Mouse (Mus musculus): Measurements from ENCODE around the gene Mapk1ip1. TPM values are rescaled to one million over a fixed set of nuclear protein-coding genes. Genes with fewer than 3 reads are reported as not detected.

Gene Mapk1ip1
- total and polyA plus RNA-seq, 3 experiments: 6.3 to 28.1 (median 6.5) TPM

DNA sequence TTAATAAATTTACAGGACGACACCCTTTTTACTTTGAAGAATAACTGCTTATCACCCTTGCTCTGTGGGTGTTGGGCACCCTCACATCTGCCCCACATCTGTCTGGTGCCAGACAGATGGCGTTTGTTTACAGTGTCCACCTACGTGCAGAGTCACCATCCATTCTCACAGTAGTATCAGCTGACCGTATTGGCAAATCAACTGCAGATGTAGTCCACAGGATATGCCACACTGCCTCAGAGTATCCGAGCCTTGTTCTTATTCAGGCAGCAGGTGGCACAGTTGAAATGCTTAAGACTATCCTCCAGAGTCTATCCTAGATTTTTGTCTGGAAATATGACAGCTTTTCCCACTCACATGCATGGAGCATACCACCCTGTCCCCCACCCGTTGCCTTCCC is 21.2 kb upstream of the Mapk1ip1 start:
- H3K4me1 ChIP-seq (ENCODE audit: insufficient read depth, low read depth, low read length): peaks cover 12% of the 10 kb centered on the region
- no peak for TF ChIP-seq CTCF (IDR thresholded peaks at IDR 0.05; ENCODE audit: low read depth, low read length)
- TF ChIP-seq POLR2AphosphoS5 (IDR thresholded peaks at IDR 0.05; ENCODE audit: insufficient replicate concordance, low read depth, low read length): no peak
- no peak for TF ChIP-seq TAL1 (conservative IDR thresholded peaks at IDR 0.05; ENCODE audit: low read depth, low read length)
- no peak for TF ChIP-seq GATA1 (IDR thresholded peaks at IDR 0.05; ENCODE audit: borderline replicate concordance, low read length)
- no peak for TF ChIP-seq GATA2 (IDR thresholded peaks at IDR 0.05; ENCODE audit: borderline replicate concordance, low read depth, low read length)
- peak; percentile 22; the same call in 1 of the 2 replicates for ATAC-seq (ENCODE audit: extremely low read depth, insufficient number of reproducible peaks, low FRiP score, poor library complexity, severe bottlenecking)
- H3K36me3 ChIP-seq (replicated peaks): peaks cover 81% of the 10 kb centered on the region
- no peak for DNase-seq (ENCODE audit: low spot score)
- H3K4me3 ChIP-seq (ENCODE audit: low read depth, low read length): no peak overlapping the region
- H3K9me3 ChIP-seq (replicated peaks): no peaks in the 10 kb centered on the region
- no peaks in the 10 kb centered on the region for H3K27me3 ChIP-seq (ENCODE audit: insufficient read depth, low read length)

DNA sequence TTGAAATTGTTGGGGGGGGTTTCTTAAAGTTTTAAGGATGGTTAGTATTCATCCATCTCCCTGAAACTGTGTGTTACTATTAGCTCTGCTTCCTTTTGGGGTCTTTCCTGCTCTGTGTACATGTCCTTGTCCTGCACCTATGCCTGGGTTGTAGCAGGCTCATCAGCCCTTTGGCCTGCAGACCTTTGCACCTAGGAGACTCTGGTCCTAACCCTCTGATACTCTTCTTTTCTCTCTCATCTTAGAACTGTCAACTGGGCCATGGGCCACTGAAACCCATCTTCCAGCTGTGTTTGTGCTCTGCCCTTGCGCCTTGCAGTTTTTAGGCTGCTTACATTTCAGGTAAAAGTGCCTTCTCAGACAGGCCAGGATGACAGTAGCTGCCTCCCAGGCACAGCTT is 18.7 kb upstream of the Mapk1ip1 start:
- peaks cover 12% of the 10 kb centered on the region for H3K4me1 ChIP-seq (ENCODE audit: insufficient read depth, low read depth, low read length)
- no peak overlapping the region for H3K4me3 ChIP-seq (ENCODE audit: low read depth, low read length)
- TF ChIP-seq TAL1 (conservative IDR thresholded peaks at IDR 0.05; ENCODE audit: low read depth, low read length) (no peak), POLR2AphosphoS5 (IDR thresholded peaks at IDR 0.05; ENCODE audit: insufficient replicate concordance, low read depth, low read length) (no peak), GATA1 (IDR thresholded peaks at IDR 0.05; ENCODE audit: borderline replicate concordance, low read length) (no peak), GATA2 (IDR thresholded peaks at IDR 0.05; ENCODE audit: borderline replicate concordance, low read depth, low read length) (no peak), CTCF (IDR thresholded peaks at IDR 0.05; ENCODE audit: low read depth, low read length) (no peak)
- DNase-seq (ENCODE audit: low spot score) (no peak), ATAC-seq (ENCODE audit: extremely low read depth, insufficient number of reproducible peaks, low FRiP score, poor library complexity, severe bottlenecking) (no peak)
- H3K27me3 ChIP-seq (ENCODE audit: insufficient read depth, low read length): no peaks in the 10 kb centered on the region
- peaks cover 74% of the 10 kb centered on the region for H3K36me3 ChIP-seq (replicated peaks)
- H3K9me3 ChIP-seq (replicated peaks): no peaks in the 10 kb centered on the region

DNA sequence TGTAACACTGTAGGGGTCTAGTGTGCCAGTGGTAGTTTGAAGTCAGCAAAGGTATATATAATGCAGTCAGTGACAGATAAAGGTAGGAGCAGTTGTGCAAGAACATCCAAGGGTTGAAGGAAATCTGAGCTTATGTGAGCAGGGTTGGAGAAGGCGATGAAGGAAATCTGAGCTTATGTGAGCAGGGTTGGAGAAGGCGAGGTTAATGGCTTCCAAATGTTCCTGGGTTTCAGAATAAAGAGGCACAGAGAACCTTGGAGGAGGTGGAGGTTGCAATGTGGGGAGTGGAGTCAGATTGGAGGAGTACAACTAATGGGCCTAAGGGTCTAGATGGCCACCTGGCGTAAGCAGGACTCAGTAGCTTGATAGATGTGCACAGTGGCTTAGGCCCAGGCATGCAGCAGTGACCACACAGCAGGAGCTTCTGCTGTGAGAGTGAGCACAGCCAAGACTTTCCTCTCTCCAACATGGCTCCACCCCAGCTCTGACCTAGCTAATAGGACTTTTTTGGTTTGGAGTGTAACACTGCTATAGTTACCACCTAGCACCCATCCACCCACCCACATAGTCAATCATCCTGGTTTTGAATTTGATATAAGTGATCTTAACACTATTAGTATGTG is 18.0 kb upstream of the Mapk1ip1 start:
- Histone ChIP-seq H3K4me3 (ENCODE audit: low read depth, low read length) (no peak overlapping the region), H3K9me3 (replicated peaks) (no peaks in the 10 kb centered on the region), H3K27me3 (ENCODE audit: insufficient read depth, low read length) (no peaks in the 10 kb centered on the region), H3K4me1 (ENCODE audit: insufficient read depth, low read depth, low read length) (peaks cover 12% of the 10 kb centered on the region), H3K36me3 (replicated peaks) (peaks cover 73% of the 10 kb centered on the region)
- DNase-seq (ENCODE audit: low spot score) (no peak), ATAC-seq (ENCODE audit: extremely low read depth, insufficient number of reproducible peaks, low FRiP score, poor library complexity, severe bottlenecking) (no peak)
- TF ChIP-seq POLR2AphosphoS5 (IDR thresholded peaks at IDR 0.05; ENCODE audit: insufficient replicate concordance, low read depth, low read length): no peak
- TF ChIP-seq GATA2 (IDR thresholded peaks at IDR 0.05; ENCODE audit: borderline replicate concordance, low read depth, low read length): no peak
- no peak for TF ChIP-seq CTCF (IDR thresholded peaks at IDR 0.05; ENCODE audit: low read depth, low read length)
- TF ChIP-seq GATA1 (IDR thresholded peaks at IDR 0.05; ENCODE audit: borderline replicate concordance, low read length): no peak

DNA sequence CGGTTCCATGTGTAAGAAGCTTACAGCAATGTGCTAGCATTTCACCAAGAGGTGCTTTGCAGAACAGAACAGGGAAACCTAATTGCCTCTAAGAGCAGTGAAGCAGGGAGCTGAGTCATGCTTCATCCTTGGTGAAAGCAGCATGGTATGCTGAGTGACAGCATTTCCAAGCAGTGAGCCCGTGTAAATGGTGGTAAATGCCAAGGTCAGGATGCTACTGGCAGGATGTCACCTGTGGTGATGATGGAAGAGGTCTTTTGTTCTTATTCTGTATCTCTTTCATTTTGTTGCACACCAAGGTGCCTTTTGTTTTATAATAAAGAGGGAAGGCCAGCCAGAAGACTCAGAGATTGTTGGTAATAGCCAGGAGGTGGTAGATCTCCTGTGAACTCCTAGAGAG is 10.6 kb upstream of the Mapk1ip1 start:
- Histone ChIP-seq H3K4me1 (ENCODE audit: insufficient read depth, low read depth, low read length) (peaks cover 18% of the 10 kb centered on the region), H3K4me3 (ENCODE audit: low read depth, low read length) (no peak overlapping the region), H3K36me3 (replicated peaks) (peaks cover 78% of the 10 kb centered on the region), H3K9me3 (replicated peaks) (no peaks in the 10 kb centered on the region), H3K27me3 (ENCODE audit: insufficient read depth, low read length) (no peaks in the 10 kb centered on the region)
- ATAC-seq (ENCODE audit: extremely low read depth, insufficient number of reproducible peaks, low FRiP score, poor library complexity, severe bottlenecking): no peak
- TF ChIP-seq CTCF (IDR thresholded peaks at IDR 0.05; ENCODE audit: low read depth, low read length) (no peak), POLR2AphosphoS5 (IDR thresholded peaks at IDR 0.05; ENCODE audit: insufficient replicate concordance, low read depth, low read length) (no peak), TAL1 (conservative IDR thresholded peaks at IDR 0.05; ENCODE audit: low read depth, low read length) (no peak), GATA2 (IDR thresholded peaks at IDR 0.05; ENCODE audit: borderline replicate concordance, low read depth, low read length) (no peak), GATA1 (IDR thresholded peaks at IDR 0.05; ENCODE audit: borderline replicate concordance, low read length) (no peak)
- no peak for DNase-seq (ENCODE audit: low spot score)

DNA sequence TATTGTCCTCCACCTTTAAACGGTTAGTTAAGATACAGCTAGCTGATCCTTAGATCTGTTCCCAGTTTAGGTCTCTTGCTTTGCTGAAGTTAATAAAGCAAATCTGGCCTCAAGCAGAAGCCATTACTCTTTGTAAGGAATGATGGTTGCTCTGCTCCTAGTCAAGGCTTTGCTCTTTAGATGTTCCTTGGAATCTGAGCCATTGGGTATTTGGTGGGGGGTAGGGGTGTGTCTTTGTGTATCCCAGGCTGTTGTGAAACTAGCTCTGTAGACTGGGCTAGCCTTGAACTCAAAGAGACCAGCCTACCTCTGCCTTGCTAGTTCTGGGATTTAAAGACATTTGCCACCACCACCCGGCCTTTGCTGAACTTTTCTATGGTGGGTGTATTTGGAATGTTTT is 8.1 kb upstream of the Mapk1ip1 start:
- Histone ChIP-seq H3K36me3 (replicated peaks) (peaks cover 78% of the 10 kb centered on the region), H3K4me3 (ENCODE audit: low read depth, low read length) (no peak overlapping the region), H3K9me3 (replicated peaks) (no peaks in the 10 kb centered on the region), H3K4me1 (ENCODE audit: insufficient read depth, low read depth, low read length) (peaks cover 31% of the 10 kb centered on the region), H3K27me3 (ENCODE audit: insufficient read depth, low read length) (no peaks in the 10 kb centered on the region)
- TF ChIP-seq POLR2AphosphoS5 (IDR thresholded peaks at IDR 0.05; ENCODE audit: insufficient replicate concordance, low read depth, low read length): no peak
- TF ChIP-seq GATA1 (IDR thresholded peaks at IDR 0.05; ENCODE audit: borderline replicate concordance, low read length): no peak
- TF ChIP-seq GATA2 (IDR thresholded peaks at IDR 0.05; ENCODE audit: borderline replicate concordance, low read depth, low read length): no peak
- no peak for TF ChIP-seq TAL1 (conservative IDR thresholded peaks at IDR 0.05; ENCODE audit: low read depth, low read length)
- TF ChIP-seq CTCF (IDR thresholded peaks at IDR 0.05; ENCODE audit: low read depth, low read length): no peak
- DNase-seq (ENCODE audit: low spot score): no peak
- ATAC-seq (ENCODE audit: extremely low read depth, insufficient number of reproducible peaks, low FRiP score, poor library complexity, severe bottlenecking): no peak

DNA sequence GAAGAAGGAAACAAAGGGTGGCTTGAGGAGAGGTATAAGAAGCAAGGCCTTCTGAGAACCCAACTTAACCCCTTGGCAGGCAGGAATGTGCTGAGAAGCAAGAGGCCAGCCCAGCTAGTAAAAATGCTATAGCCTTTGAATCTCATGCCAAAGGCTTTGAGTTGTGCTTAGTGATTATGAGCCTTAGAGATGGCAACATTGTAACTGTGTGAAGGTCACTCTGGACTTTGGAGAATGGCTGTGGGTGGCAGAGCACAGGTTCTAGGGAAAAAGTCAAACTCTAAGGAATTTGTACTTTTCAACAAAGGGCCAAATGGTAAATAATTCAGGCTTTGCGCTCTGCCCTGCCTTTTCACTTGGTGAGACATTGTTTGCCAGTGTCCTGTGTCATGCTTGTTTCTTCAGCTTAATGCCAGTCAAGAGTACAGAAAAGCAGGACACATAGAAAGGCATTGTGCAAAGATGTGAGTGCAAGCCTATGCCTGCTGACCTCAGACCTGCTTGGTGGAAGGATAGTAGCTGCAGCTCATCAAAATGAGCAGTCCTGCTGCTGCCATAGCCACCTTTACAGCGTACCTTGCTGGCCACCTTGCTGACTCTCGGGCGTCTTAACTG is 7.5 kb upstream of the Mapk1ip1 start:
- Histone ChIP-seq H3K9me3 (replicated peaks) (no peaks in the 10 kb centered on the region), H3K36me3 (replicated peaks) (peaks cover 75% of the 10 kb centered on the region), H3K4me3 (ENCODE audit: low read depth, low read length) (no peak overlapping the region), H3K4me1 (ENCODE audit: insufficient read depth, low read depth, low read length) (peaks cover 31% of the 10 kb centered on the region), H3K27me3 (ENCODE audit: insufficient read depth, low read length) (no peaks in the 10 kb centered on the region)
- ATAC-seq (ENCODE audit: extremely low read depth, insufficient number of reproducible peaks, low FRiP score, poor library complexity, severe bottlenecking) (no peak), DNase-seq (ENCODE audit: low spot score) (no peak)
- TF ChIP-seq TAL1 (conservative IDR thresholded peaks at IDR 0.05; ENCODE audit: low read depth, low read length): no peak
- TF ChIP-seq CTCF (IDR thresholded peaks at IDR 0.05; ENCODE audit: low read depth, low read length): no peak
- no peak for TF ChIP-seq POLR2AphosphoS5 (IDR thresholded peaks at IDR 0.05; ENCODE audit: insufficient replicate concordance, low read depth, low read length)
- no peak for TF ChIP-seq GATA2 (IDR thresholded peaks at IDR 0.05; ENCODE audit: borderline replicate concordance, low read depth, low read length)
- TF ChIP-seq GATA1 (IDR thresholded peaks at IDR 0.05; ENCODE audit: borderline replicate concordance, low read length): no peak
